Mouse (Mus musculus): ENCODE results near the gene Dnmt3a.

- TF ChIP-seq CTCF (IDR thresholded peaks at IDR 0.05) (no peak), EP300 (IDR thresholded peaks at IDR 0.05; ENCODE audit: insufficient read depth, low read depth, low read length) (no peak), POLR2A (IDR thresholded peaks at IDR 0.05; ENCODE audit: insufficient read depth, low read depth, low read length) (no peak)
These were observed 3.8 kb downstream of the Dnmt3a start for GRCm38 (mm10) chr12:3809520-3810180.
